Mouse (Mus musculus): ENCODE measurements around the gene Mettl25.

GRCm38 (mm10) chr10:105760046-105760445, 81.1 kb downstream of the Mettl25 start:
- no peak for TF ChIP-seq TCF3 (IDR thresholded peaks at IDR 0.05; ENCODE audit: insufficient read length, low read depth)
- TF ChIP-seq MAX (IDR thresholded peaks at IDR 0.05; ENCODE audit: low read depth), result no peak
- no peak for TF ChIP-seq POLR2A (IDR thresholded peaks at IDR 0.05; ENCODE audit: insufficient read length, low read depth)
- no peak for TF ChIP-seq SRF (IDR thresholded peaks at IDR 0.05; ENCODE audit: control insufficient read depth, insufficient read length, low read depth)
- TF ChIP-seq TCF12 (IDR thresholded peaks at IDR 0.05; ENCODE audit: insufficient read depth, poor library complexity, severe bottlenecking), result no peak
- no peak for TF ChIP-seq USF1 (IDR thresholded peaks at IDR 0.05; ENCODE audit: low read depth)
- TF ChIP-seq CEBPB (IDR thresholded peaks at IDR 0.05; ENCODE audit: insufficient read depth, poor library complexity, severe bottlenecking), result no peak
- TF ChIP-seq MYOD1 (IDR thresholded peaks at IDR 0.05; ENCODE audit: control insufficient read depth in 1 of 3, insufficient read length in 2 of 3, low read depth in 2 of 3), result no peak
- TF ChIP-seq POLR2AphosphoS2 (IDR thresholded peaks at IDR 0.05; ENCODE audit: insufficient read length, low read depth), result no peak
- TF ChIP-seq MYOG (IDR thresholded peaks at IDR 0.05; ENCODE audit: control insufficient read depth in 1 of 3, insufficient read depth in 1 of 3, insufficient read length in 2 of 3, low read depth in 2 of 3), result no peak
